Mouse (Mus musculus): ENCODE measurements around the gene Comt. TPM values are rescaled to one million over a fixed set of nuclear protein-coding genes. Genes with fewer than 3 reads are reported as not detected.

The Comt gene
- total and polyA plus RNA-seq, 2 experiments from 2014 or later = 88.9 to 102 TPM

GRCm38 (mm10) chr16:18381621-18382258 is 44.9 kb downstream of the Comt start:
- 47% methylated on average over 6 of the region's 6 CpGs for WGBS
- Histone ChIP-seq H3K9ac (replicated peaks; ENCODE audit: low read length) (0 out of 2 replicates have a peak overlapping the region, but pooled peaks have one; percentile 9), H3K4me3 (ENCODE audit: low read length) (no peak overlapping the region), H3K27me3 (ENCODE audit: insufficient read depth, low read length) (no peaks in the 10 kb centered on the region), H3K4me2 (ENCODE audit: low read depth, low read length) (no peak overlapping the region), H3K4me1 (ENCODE audit: insufficient read depth, low read length) (peaks cover 29% of the 10 kb centered on the region), H3K9me3 (ENCODE audit: low read length) (no peaks in the 10 kb centered on the region), H3K36me3 (ENCODE audit: insufficient read depth, low read length) (no peaks in the 10 kb centered on the region), H3K27ac (peak overlapping the region; percentile 74)
- no peak for TF ChIP-seq CTCF (IDR thresholded peaks at IDR 0.05; ENCODE audit: low read depth)
- ATAC-seq (peak; percentile 21; the same call in 1 of the 2 replicates), DNase-seq (ENCODE audit: low spot score) (peak; percentile 75)

GRCm38 (mm10) chr16:18380495-18381063 is 46.1 kb downstream of the Comt start:
- H3K4me1 ChIP-seq (ENCODE audit: insufficient read depth, low read length) = peaks cover 29% of the 10 kb centered on the region

GRCm38 (mm10) chr16:18379338-18380001 is 47.2 kb downstream of the Comt start:
- no peaks in the 10 kb centered on the region for H3K27me3 ChIP-seq (ENCODE audit: insufficient read depth, low read length)
- H3K9me3 ChIP-seq (ENCODE audit: low read length) = no peaks in the 10 kb centered on the region
- no peak for DNase-seq (ENCODE audit: low spot score)
- no peaks in the 10 kb centered on the region for H3K36me3 ChIP-seq (ENCODE audit: insufficient read depth, low read length)
- H3K9ac ChIP-seq (replicated peaks; ENCODE audit: low read length) = no peak overlapping the region
- no peak for TF ChIP-seq CTCF (IDR thresholded peaks at IDR 0.05; ENCODE audit: low read depth)
- H3K27ac ChIP-seq = peak overlapping the region; percentile 74
- no peak overlapping the region for H3K4me3 ChIP-seq (ENCODE audit: low read length)
- ATAC-seq = no peak
- H3K4me1 ChIP-seq (ENCODE audit: insufficient read depth, low read length) = peaks cover 29% of the 10 kb centered on the region
- WGBS = 43% methylated on average over 8 of the region's 8 CpGs
- no peak overlapping the region for H3K4me2 ChIP-seq (ENCODE audit: low read depth, low read length)

More at GRCm38 (mm10) chr16:18380495-18381063, 46.1 kb downstream of the Comt start:
- ATAC-seq (peak; percentile 90), DNase-seq (ENCODE audit: low spot score) (peak; percentile 82)
- Histone ChIP-seq H3K27ac (peak overlapping the region; percentile 74), H3K4me3 (ENCODE audit: low read length) (no peak overlapping the region), H3K4me2 (ENCODE audit: low read depth, low read length) (no peak overlapping the region), H3K9me3 (ENCODE audit: low read length) (no peaks in the 10 kb centered on the region), H3K9ac (replicated peaks; ENCODE audit: low read length) (no peak overlapping the region), H3K36me3 (ENCODE audit: insufficient read depth, low read length) (no peaks in the 10 kb centered on the region), H3K27me3 (ENCODE audit: insufficient read depth, low read length) (no peaks in the 10 kb centered on the region)
- 12% methylated on average over 6 of the region's 6 CpGs for WGBS
- no peak for TF ChIP-seq CTCF (IDR thresholded peaks at IDR 0.05; ENCODE audit: low read depth)

GRCm38 (mm10) chr16:18378489-18378888 is 48.2 kb downstream of the Comt start:
- peaks cover 29% of the 10 kb centered on the region for H3K4me1 ChIP-seq (ENCODE audit: insufficient read depth, low read length)

GRCm38 (mm10) chr16:18377203-18377602 is 49.4 kb downstream of the Comt start:
- Histone ChIP-seq H3K4me3 (ENCODE audit: low read length) (no peak overlapping the region), H3K4me1 (ENCODE audit: insufficient read depth, low read length) (peaks cover 28% of the 10 kb centered on the region), H3K36me3 (ENCODE audit: insufficient read depth, low read length) (no peaks in the 10 kb centered on the region), H3K9me3 (ENCODE audit: low read length) (no peaks in the 10 kb centered on the region), H3K27ac (no peak overlapping the region), H3K4me2 (ENCODE audit: low read depth, low read length) (no peak overlapping the region), H3K27me3 (ENCODE audit: insufficient read depth, low read length) (no peaks in the 10 kb centered on the region), H3K9ac (replicated peaks; ENCODE audit: low read length) (no peak overlapping the region)
- DNase-seq (ENCODE audit: low spot score) = no peak
- TF ChIP-seq CTCF (IDR thresholded peaks at IDR 0.05; ENCODE audit: low read depth) = no peak
- ATAC-seq = no peak
- 22% methylated on average over 3 of the region's 3 CpGs for WGBS

More at GRCm38 (mm10) chr16:18378489-18378888, 48.2 kb downstream of the Comt start:
- H3K36me3 ChIP-seq (ENCODE audit: insufficient read depth, low read length) = no peaks in the 10 kb centered on the region
- WGBS = 52% methylated on average over 1 of the region's 1 CpGs
- DNase-seq (ENCODE audit: low spot score) (no peak), ATAC-seq (no peak)
- no peak overlapping the region for H3K9ac ChIP-seq (replicated peaks; ENCODE audit: low read length)
- H3K27me3 ChIP-seq (ENCODE audit: insufficient read depth, low read length) = no peaks in the 10 kb centered on the region
- no peak for TF ChIP-seq CTCF (IDR thresholded peaks at IDR 0.05; ENCODE audit: low read depth)
- no peak overlapping the region for H3K4me2 ChIP-seq (ENCODE audit: low read depth, low read length)
- H3K4me3 ChIP-seq (ENCODE audit: low read length) = no peak overlapping the region
- H3K9me3 ChIP-seq (ENCODE audit: low read length) = no peaks in the 10 kb centered on the region
- H3K27ac ChIP-seq = no peak overlapping the region

GRCm38 (mm10) chr16:18376297-18376954 is 50.2 kb downstream of the Comt start:
- no peak overlapping the region for H3K4me3 ChIP-seq (ENCODE audit: low read length)
- TF ChIP-seq CTCF (IDR thresholded peaks at IDR 0.05; ENCODE audit: low read depth) = no peak
- ATAC-seq = no peak
- H3K4me2 ChIP-seq (ENCODE audit: low read depth, low read length) = no peak overlapping the region
- H3K27ac ChIP-seq = no peak overlapping the region
- H3K27me3 ChIP-seq (ENCODE audit: insufficient read depth, low read length) = no peaks in the 10 kb centered on the region
- WGBS = 86% methylated on average over 7 of the region's 7 CpGs
- H3K4me1 ChIP-seq (ENCODE audit: insufficient read depth, low read length) = peaks cover 21% of the 10 kb centered on the region
- H3K9ac ChIP-seq (replicated peaks; ENCODE audit: low read length) = no peak overlapping the region
- H3K36me3 ChIP-seq (ENCODE audit: insufficient read depth, low read length) = no peaks in the 10 kb centered on the region
- DNase-seq (ENCODE audit: low spot score) = no peak
- no peaks in the 10 kb centered on the region for H3K9me3 ChIP-seq (ENCODE audit: low read length)
